Mouse (Mus musculus) heart, embryonic 13.5 days (tissue): ENCODE results near the gene Pde8b. TPM values are rescaled to one million over a fixed set of nuclear protein-coding genes. Genes with fewer than 3 reads are reported as not detected.
A peak's percentile ranks its signal among the peaks of the same experiment; 100 is the strongest.

ENCODE experiments used
- ATAC-seq: fragments of 200-750 bp; cut with Nextera tagmentation; 2 replicates; pipeline ENCODE4 v1.8.0; 2017; ENCODE audit warnings: moderate TSS enrichment; ENCODE audit not compliant: insufficient number of reproducible peaks, low FRiP score, low TSS enrichment; ENCODE audit errors: extremely low read depth
- H3K27ac ChIP-seq: fragments of 300-500 bp; sonication (generic); replicated peaks from 2 replicates; pipeline ENCODE4 v1.5.1; 2015; ENCODE audit warnings: moderate library complexity, mild to moderate bottlenecking, inconsistent platforms
- H3K27me3 ChIP-seq: fragments of 300-500 bp; sonication (generic); replicated peaks from 2 replicates; pipeline ENCODE4 v1.6.1; 2015; ENCODE audit warnings: mild to moderate bottlenecking, inconsistent platforms
- H3K36me3 ChIP-seq: fragments of 300-500 bp; sonication (generic); 2 replicates; pipeline ENCODE4 v1.6.1; 2015; ENCODE audit warnings: mild to moderate bottlenecking, inconsistent platforms
- H3K4me1 ChIP-seq: fragments of 300-500 bp; sonication (generic); 2 replicates; pipeline ENCODE4 v1.6.1; 2015; ENCODE audit warnings: inconsistent platforms
- H3K4me2 ChIP-seq: fragments of 300-500 bp; sonication (generic); 2 replicates; pipeline ENCODE4 v1.6.1; 2015; ENCODE audit warnings: inconsistent platforms, mild to moderate bottlenecking, moderate library complexity
- H3K4me3 ChIP-seq: fragments of 300-500 bp; sonication (generic); 2 replicates; pipeline ENCODE4 v1.5.1; 2015; ENCODE audit warnings: moderate library complexity, mild to moderate bottlenecking, inconsistent platforms
- H3K9ac ChIP-seq: fragments of 300-500 bp; sonication (generic); 2 replicates; pipeline ENCODE4 v1.6.1; 2015; ENCODE audit warnings: inconsistent platforms, mild to moderate bottlenecking, moderate library complexity
- H3K9me3 ChIP-seq: fragments of 300-500 bp; sonication (generic); 2 replicates; pipeline ENCODE4 v1.6.1; 2016; ENCODE audit warnings: inconsistent platforms
- WGBS: fragments of 180-500 bp; shearing (Covaris S2); methylation state at CpG from one replicate; pipeline ENCODE4 v1.1.7; 2015; ENCODE audit warnings: mixed read lengths; 5-methylcytosine and 5-hydroxymethylcytosine counted together
- polyA plus RNA-seq: library from polyadenylated mRNA; unstranded; fragments of >200 nt; fragmentation: Nextera tagmentation; extraction: Ambion mirVana; gene quantifications from 2 replicates; pipeline ENCODE4 v1.2.1, GENCODE M21; 2015

Gene Pde8b
- polyA plus RNA-seq, 1 experiment from 2014 or later: 0.55 TPM

DNA sequence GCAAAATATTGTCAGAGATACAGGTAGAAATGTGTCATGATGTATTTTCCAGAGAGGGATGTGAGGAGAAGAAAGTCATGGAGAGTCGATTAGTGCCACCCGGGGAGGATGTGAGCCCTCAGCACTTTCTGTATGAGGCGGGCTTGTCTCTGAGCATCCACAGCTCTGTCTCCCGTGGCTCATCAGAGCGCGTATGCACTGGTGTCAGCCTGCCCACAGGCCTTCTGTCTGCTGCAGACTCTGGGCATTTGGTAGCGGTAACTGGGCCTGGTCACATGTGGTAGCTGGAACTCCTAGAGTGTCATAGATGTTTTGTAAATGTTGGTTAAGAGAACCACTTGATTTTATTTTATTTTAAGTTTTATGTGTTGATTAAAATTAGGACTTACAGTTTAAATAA, 240.9 kb downstream of the Pde8b start:
- Histone ChIP-seq H3K4me1 (peaks cover 3% of the 10 kb centered on the region), H3K9ac (no peak overlapping the region), H3K9me3 (no peaks in the 10 kb centered on the region), H3K4me3 (no peak overlapping the region), H3K36me3 (peaks cover 25% of the 10 kb centered on the region), H3K4me2 (no peak overlapping the region), H3K27me3 (no peaks in the 10 kb centered on the region), H3K27ac (no peak overlapping the region)
- ATAC-seq: no peak
- WGBS: 74% methylated on average over 7 of the region's 7 CpGs

DNA sequence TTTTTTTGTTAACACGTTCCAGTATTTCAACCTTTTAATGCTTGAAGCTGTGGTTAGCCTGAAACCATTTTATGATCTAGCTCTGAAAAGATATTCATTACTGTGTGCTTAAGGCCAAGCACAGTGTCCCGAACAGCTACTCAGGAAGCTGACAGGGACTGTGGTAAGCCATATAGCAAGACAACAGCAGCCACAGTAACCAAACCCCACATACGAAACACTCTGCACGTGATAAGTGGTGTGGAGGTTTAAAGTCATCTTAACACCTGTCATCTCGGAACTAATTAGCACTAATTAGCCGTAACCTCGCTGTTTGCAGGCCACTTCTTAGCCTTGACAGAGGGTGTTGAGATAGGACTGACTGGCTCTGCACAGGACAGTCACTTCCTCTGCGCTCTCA, 242.9 kb downstream of the Pde8b start:
- no peak overlapping the region for H3K4me3 ChIP-seq
- H3K9ac ChIP-seq: no peak overlapping the region
- WGBS: 62% methylated on average over 8 of the region's 8 CpGs
- H3K4me2 ChIP-seq: no peak overlapping the region
- H3K9me3 ChIP-seq: no peaks in the 10 kb centered on the region
- H3K4me1 ChIP-seq: peaks cover 3% of the 10 kb centered on the region
- no peak for ATAC-seq
- no peaks in the 10 kb centered on the region for H3K27me3 ChIP-seq
- no peak overlapping the region for H3K27ac ChIP-seq
- H3K36me3 ChIP-seq: peaks cover 28% of the 10 kb centered on the region

GRCm38 (mm10) chr13:94990516-94990915, 259.6 kb downstream of the Pde8b start:
- WGBS: 45% methylated on average over 5 of the region's 5 CpGs
- no peak overlapping the region for H3K4me2 ChIP-seq
- H3K27me3 ChIP-seq: no peaks in the 10 kb centered on the region

GRCm38 (mm10) chr13:94979081-94979480, 271.1 kb downstream of the Pde8b start:
- Histone ChIP-seq H3K27me3 (no peaks in the 10 kb centered on the region), H3K9ac (no peak overlapping the region), H3K27ac (no peak overlapping the region), H3K4me3 (no peak overlapping the region), H3K9me3 (no peaks in the 10 kb centered on the region), H3K36me3 (peaks cover 17% of the 10 kb centered on the region), H3K4me1 (peaks cover 22% of the 10 kb centered on the region), H3K4me2 (no peak overlapping the region)
- ATAC-seq: no peak
- 26% methylated on average over 7 of the region's 7 CpGs for WGBS

More at GRCm38 (mm10) chr13:94990516-94990915, 259.6 kb downstream of the Pde8b start:
- peaks cover 8% of the 10 kb centered on the region for H3K4me1 ChIP-seq
- peaks cover 4% of the 10 kb centered on the region; the same call in 1 of the 2 replicates for H3K9me3 ChIP-seq
- H3K4me3 ChIP-seq: no peak overlapping the region
- H3K9ac ChIP-seq: no peak overlapping the region
- H3K36me3 ChIP-seq: peaks cover 16% of the 10 kb centered on the region
- no peak overlapping the region for H3K27ac ChIP-seq
- ATAC-seq: no peak

DNA sequence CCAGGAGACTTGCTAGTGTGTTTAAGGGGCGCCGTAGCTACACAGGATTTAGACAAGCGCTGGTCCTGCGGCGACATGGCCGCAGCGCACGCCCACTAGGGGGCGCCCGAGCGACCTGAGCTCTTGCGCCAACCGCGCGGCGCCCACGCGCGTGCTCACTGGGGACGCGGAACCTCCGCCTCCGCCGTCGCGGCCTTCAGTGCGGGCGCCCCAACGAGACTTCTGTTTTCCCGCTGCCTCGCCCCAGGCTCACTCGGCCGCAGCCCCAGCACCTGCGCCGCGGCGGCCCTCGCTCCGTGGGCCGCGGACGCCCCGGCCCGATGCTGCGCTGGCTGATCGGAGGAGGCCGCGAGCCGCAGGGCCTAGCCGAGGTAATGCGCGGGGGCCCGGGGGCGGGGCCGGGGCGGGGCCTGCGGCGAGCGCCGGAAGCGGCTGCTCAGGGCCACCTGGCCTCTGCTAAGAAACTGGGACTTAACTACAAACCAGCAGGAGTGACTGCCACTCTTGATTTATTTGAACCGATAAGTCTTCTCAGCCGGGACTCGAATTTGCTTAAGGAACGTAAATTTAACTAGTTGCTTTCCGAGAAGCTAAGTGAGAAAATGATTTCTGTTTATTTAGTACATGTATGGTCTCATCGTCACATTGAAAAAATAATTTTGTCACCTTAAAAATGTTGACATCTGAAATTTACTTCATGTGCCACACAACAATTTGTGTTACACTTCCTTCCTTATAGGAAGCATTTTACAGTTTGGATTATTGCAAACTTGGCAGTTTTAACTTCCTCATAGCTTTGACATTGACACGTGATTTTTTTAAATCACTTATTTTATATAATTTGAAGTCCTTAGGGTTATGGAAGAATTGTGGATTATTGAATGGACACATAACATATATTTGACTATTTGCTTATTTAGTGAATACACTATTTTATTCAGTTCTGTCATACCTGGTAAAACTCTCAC, 273.6 kb downstream of the Pde8b start, which contains the start of gene Wdr41:
TSS of gene Wdr41 (plus strand) at position 126 of the 968 bp plus-strand sequence.
- no peaks in the 10 kb centered on the region for H3K9me3 ChIP-seq
- H3K27me3 ChIP-seq: peaks cover 7% of the 10 kb centered on the region; the same call in 1 of the 2 replicates
- peaks cover 7% of the 10 kb centered on the region for H3K36me3 ChIP-seq
- peak within 1 kb of the TSS; percentile 67 for H3K4me2 ChIP-seq
- peak; percentile 91 for ATAC-seq
- 3% methylated on average over 51 of the region's 68 CpGs for WGBS
- peak within 1 kb of the TSS; percentile 92 for H3K27ac ChIP-seq
- H3K4me1 ChIP-seq: peaks cover 22% of the 10 kb centered on the region
- peak within 1 kb of the TSS; percentile 93 for H3K9ac ChIP-seq
- peak within 1 kb of the TSS; percentile 76 for H3K4me3 ChIP-seq

GRCm38 (mm10) chr13:94975828-94976218, 274.3 kb downstream of the Pde8b start:
- Histone ChIP-seq H3K36me3 (peaks cover under 1% of the 10 kb centered on the region; the same call in 1 of the 2 replicates), H3K4me1 (peaks cover 22% of the 10 kb centered on the region), H3K27ac (peak overlapping the region; percentile 92; the same call in 1 of the 2 replicates), H3K9ac (peak overlapping the region; percentile 93), H3K4me2 (peak overlapping the region; percentile 67), H3K9me3 (no peaks in the 10 kb centered on the region), H3K27me3 (peaks cover 7% of the 10 kb centered on the region; the same call in 1 of the 2 replicates), H3K4me3 (peak overlapping the region; percentile 76)
- 22% methylated on average over 9 of the region's 9 CpGs for WGBS
- ATAC-seq: no peak

Other genes with a start within 250 kb of the Pde8b start
- gene Zbed3, start 73.3 kb upstream of the Pde8b start, polyA plus RNA-seq: 53.4 and 55.7 TPM in 2 replicates
- gene Aggf1, start 125.0 kb upstream of the Pde8b start, polyA plus RNA-seq: 20.4 and 23.2 TPM in 2 replicates
- 0.13 and 0.14 TPM in 2 replicates for gene Crhbp, start 194.6 kb upstream of the Pde8b start, polyA plus RNA-seq
- gene S100z, start 228.4 kb upstream of the Pde8b start, polyA plus RNA-seq: not detected in 2 replicates